Mouse (Mus musculus) liver (tissue): ENCODE data around the gene Spire2.
A peak's percentile ranks its signal among the peaks of the same experiment; 100 is the strongest.
"Not testable (repeated sequence)": the region's sequence is repeated elsewhere in the genome, so short reads cannot be mapped to it uniquely, and the experiment has no call there.

Source experiments
- DNase-seq: peaks from one replicate; pipeline ENCODE4 v3.0.0-alpha.2; 2020; ENCODE audit warnings: mixed read lengths

The Spire2 gene

GRCm38 (mm10) chr8:123332262-123333090, at the start of gene Spire2:
Gene Spire2, plus strand, starts transcription at chr8:123332713.
- peak; percentile 92 for DNase-seq

GRCm38 (mm10) chr8:123282994-123283393, 49.5 kb upstream of the Spire2 start:
- not testable (repeated sequence) for DNase-seq

- DNase-seq, result no peak
Observed at GRCm38 (mm10) chr8:123283991-123284390, 48.5 kb upstream of the Spire2 start.

GRCm38 (mm10) chr8:123284493-123284892, 48.0 kb upstream of the Spire2 start:
- no peak for DNase-seq

- DNase-seq, result no peak
Observed at GRCm38 (mm10) chr8:123287362-123287761, 45.2 kb upstream of the Spire2 start.

- DNase-seq, result peak; percentile 30
Observed at GRCm38 (mm10) chr8:123290166-123290565, 42.3 kb upstream of the Spire2 start.

- DNase-seq, result no peak
Observed at GRCm38 (mm10) chr8:123290679-123291078, 41.8 kb upstream of the Spire2 start.

- DNase-seq, result no peak
Observed at GRCm38 (mm10) chr8:123291716-123292115, 40.8 kb upstream of the Spire2 start.

- no peak for DNase-seq
Observed at GRCm38 (mm10) chr8:123292281-123292680, 40.2 kb upstream of the Spire2 start.

- DNase-seq, result no peak
Observed at GRCm38 (mm10) chr8:123292785-123293184, 39.7 kb upstream of the Spire2 start.

- DNase-seq, result no peak
Observed at GRCm38 (mm10) chr8:123298301-123298700, 34.2 kb upstream of the Spire2 start.

GRCm38 (mm10) chr8:123308738-123309137, 23.8 kb upstream of the Spire2 start:
- DNase-seq, result no peak

- DNase-seq, result no peak
Observed at GRCm38 (mm10) chr8:123317781-123318466, 14.6 kb upstream of the Spire2 start.

- peak; percentile 99 for DNase-seq
Observed at GRCm38 (mm10) chr8:123318467-123318911, 14.0 kb upstream of the Spire2 start, which contains the start of gene Fanca. Gene Fanca, minus strand, starts transcription at chr8:123318576.

GRCm38 (mm10) chr8:123319522-123320164, 12.9 kb upstream of the Spire2 start:
- peak; percentile 44 for DNase-seq

GRCm38 (mm10) chr8:123328552-123328951, 4.0 kb upstream of the Spire2 start:
- DNase-seq, result no peak

GRCm38 (mm10) chr8:123329350-123329749, 3.2 kb upstream of the Spire2 start:
- DNase-seq, result no peak

GRCm38 (mm10) chr8:123329961-123330360, 2.6 kb upstream of the Spire2 start:
- no peak for DNase-seq

GRCm38 (mm10) chr8:123330701-123331100, 1.8 kb upstream of the Spire2 start:
- no peak for DNase-seq

- DNase-seq, result no peak
Observed at GRCm38 (mm10) chr8:123331301-123331700, 1.2 kb upstream of the Spire2 start.

- no peak for DNase-seq
Observed at GRCm38 (mm10) chr8:123331810-123332209, 703 bp upstream of the Spire2 start.

GRCm38 (mm10) chr8:123333091-123333587, 626 bp downstream of the Spire2 start:
- DNase-seq, result no peak

- no peak for DNase-seq
Observed at GRCm38 (mm10) chr8:123333864-123334263, 1.4 kb downstream of the Spire2 start.
